Comparison of ENCODE assay signal across 26 mouse cellular contexts in the genomic region with DNA sequence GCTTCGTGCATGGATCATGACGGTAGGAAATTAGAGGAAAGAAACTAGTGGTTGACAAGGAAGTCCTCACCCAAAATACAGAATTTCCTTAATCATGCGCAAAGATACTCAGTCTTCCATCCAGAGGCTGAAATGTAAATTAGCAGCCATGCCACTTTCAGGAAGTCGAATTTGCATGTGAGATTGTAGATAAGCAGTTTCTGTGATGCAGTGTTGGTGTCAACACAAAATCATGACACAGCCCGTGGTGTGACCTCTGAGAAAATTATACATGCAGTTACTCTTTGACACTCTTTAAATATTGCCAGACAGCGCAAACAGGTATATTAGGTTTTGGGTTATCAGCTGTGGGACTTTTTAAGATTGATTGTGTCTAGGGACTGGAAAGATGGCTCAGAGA.
"Had no signal": no experiment of that assay in that cellular context is flagged by ENCODE, and none has a peak within 500 bp of the region (broad histone marks: within the 10 kb centered on the region; RNA-seq: fewer than 3 reads in every experiment).

No protein-coding gene starts in this region.

- H3K27ac ChIP-seq: heart, embryonic 10.5 days; hindbrain, embryonic 10.5 days; hindbrain, embryonic 14.5 days; intestine, embryonic 15.5 days; kidney, embryonic 15.5 days; kidney, postnatal 0 days; limb, embryonic 10.5 days; limb, embryonic 12.5 days; liver, embryonic 13.5 days; liver, embryonic 15.5 days had no signal

- H3K4me2 ChIP-seq: heart, embryonic 12.5 days; hindbrain, embryonic 14.5 days; intestine, embryonic 15.5 days; kidney, embryonic 15.5 days; limb, embryonic 12.5 days; liver, embryonic 11.5 days; liver, embryonic 13.5 days; liver, embryonic 15.5 days had no signal

- ATAC-seq: hindbrain, embryonic 16.5 days; intestine, embryonic 15.5 days; intestine, postnatal 0 days; liver, postnatal 0 days had no signal

- H3K4me3 ChIP-seq: heart, embryonic 10.5 days; heart, embryonic 12.5 days; hindbrain, embryonic 10.5 days; intestine, embryonic 15.5 days; kidney, embryonic 15.5 days; limb, embryonic 10.5 days; limb, embryonic 12.5 days; liver, embryonic 13.5 days; liver, embryonic 15.5 days had no signal

- H3K9me3 ChIP-seq: heart, embryonic 10.5 days; heart, embryonic 12.5 days; hindbrain, embryonic 10.5 days; intestine, embryonic 15.5 days; kidney, embryonic 15.5 days; limb, embryonic 10.5 days; limb, embryonic 12.5 days; liver, embryonic 13.5 days; liver, embryonic 15.5 days had no signal

- H3K36me3 ChIP-seq: heart, embryonic 10.5 days; heart, embryonic 12.5 days; hindbrain, embryonic 10.5 days; intestine, embryonic 15.5 days; kidney, embryonic 15.5 days; limb, embryonic 10.5 days; limb, embryonic 12.5 days; liver, embryonic 13.5 days; liver, embryonic 15.5 days had no signal

- H3K4me1 ChIP-seq: limb, embryonic 12.5 days; liver, embryonic 15.5 days had no signal

- H3K27me3 ChIP-seq: heart, embryonic 12.5 days; intestine, embryonic 15.5 days; kidney, embryonic 15.5 days; limb, embryonic 12.5 days; liver, embryonic 13.5 days; liver, embryonic 15.5 days had no signal

- DNase-seq: gastrocnemius, postnatal 25 days; heart, adult 18-20 months; heart, postnatal 10 days; heart, postnatal 4 days; kidney, adult 2 months; kidney, adult 9 months; kidney, postnatal 14 days; kidney, postnatal 36 days; layer of hippocampus, adult 9-11 months; layer of hippocampus, postnatal 36 days; liver; liver, embryonic 13.5 days; liver, postnatal 0 days had no signal

- H3K9ac ChIP-seq: heart, embryonic 12.5 days; hindbrain, embryonic 14.5 days; intestine, embryonic 15.5 days; kidney, embryonic 15.5 days; limb, embryonic 12.5 days; liver, embryonic 13.5 days; liver, embryonic 15.5 days; liver, postnatal 0 days had no signal
